Mouse (Mus musculus) adipose tissue, adult 10 weeks (tissue): ENCODE results near the gene Sugp1. TPM values are rescaled to one million over a fixed set of nuclear protein-coding genes. Genes with fewer than 3 reads are reported as not detected.

ENCODE experiments used
- polyA plus RNA-seq: library from polyadenylated mRNA; stranded (reverse); fragments of 350-450 nt; fragmentation: Illumina TruSeq; extraction: RNeasy Lipid Tissue Mini Kit (QIAGEN cat#74804); gene quantifications from one replicate; pipeline ENCODE4 v1.2.3, GENCODE M21; 2014; ENCODE audit warnings: low read depth, low replicate concordance

The Sugp1 gene
- polyA plus RNA-seq = 23.3 TPM

GRCm38 (mm10) chr8:70042583-70043455 lies at the start of gene Sugp1, which contains the start of gene Mau2:
TSS of gene Sugp1 (plus strand) at chr8:70042813.
TSS of gene Mau2 (minus strand) at chr8:70042734.

GRCm38 (mm10) chr8:69995776-69996588 lies 46.6 kb upstream of the Sugp1 start, which contains the start of gene Gatad2a:
TSS of gene Gatad2a (minus strand) at chr8:69996384.

GRCm38 (mm10) chr8:70072441-70073069 lies 29.9 kb downstream of the Sugp1 start, which contains the start of gene Tm6sf2:
TSS of gene Tm6sf2 (plus strand) at chr8:70072924.

GRCm38 (mm10) chr8:70083285-70083684 lies 40.7 kb downstream of the Sugp1 start, which contains the start of gene Hapln4:
TSS of gene Hapln4 (plus strand) at chr8:70083457.

GRCm38 (mm10) chr8:70120667-70121066 lies 78.1 kb downstream of the Sugp1 start, which contains the start of gene Ncan:
TSS of gene Ncan (minus strand) at chr8:70120873.

Other genes starting within 250 kb of the Sugp1 start
- gene Gmip, start 234.1 kb upstream of the Sugp1 start, polyA plus RNA-seq = 13.0 TPM
- gene Lpar2, start 220.4 kb upstream of the Sugp1 start, polyA plus RNA-seq = 1.9 TPM
- 6.2 TPM for gene Pbx4, start 210.3 kb upstream of the Sugp1 start, polyA plus RNA-seq
- 0.38 TPM for gene Cilp2, start 155.1 kb upstream of the Sugp1 start, polyA plus RNA-seq
- 9.8 TPM for gene Tssk6, start 140.6 kb upstream of the Sugp1 start, polyA plus RNA-seq
- 118 TPM for gene Ndufa13, start 140.3 kb upstream of the Sugp1 start, polyA plus RNA-seq
- 1.6 TPM for gene Yjefn3, start 140.1 kb upstream of the Sugp1 start, polyA plus RNA-seq
- 41.1 TPM for gene Gatad2a, start 46.4 kb upstream of the Sugp1 start, polyA plus RNA-seq
- 33.6 TPM for gene Mau2, start 79 bp upstream of the Sugp1 start, polyA plus RNA-seq
- gene Tm6sf2, start 30.1 kb downstream of the Sugp1 start, polyA plus RNA-seq = 0.68 TPM
- gene Hapln4, start 40.6 kb downstream of the Sugp1 start, polyA plus RNA-seq = 0.10 TPM
- 0.21 TPM for gene Ncan, start 78.1 kb downstream of the Sugp1 start, polyA plus RNA-seq
- gene Nr2c2ap, start 88.5 kb downstream of the Sugp1 start, polyA plus RNA-seq = 17.3 TPM
- gene Rfxank, start 96.3 kb downstream of the Sugp1 start, polyA plus RNA-seq = 13.1 TPM
- 57.0 TPM for gene Borcs8, start 96.7 kb downstream of the Sugp1 start, polyA plus RNA-seq
- 0.40 TPM for gene Mef2b, start 96.9 kb downstream of the Sugp1 start, polyA plus RNA-seq
- 44.5 TPM for gene Tmem161a, start 129.5 kb downstream of the Sugp1 start, polyA plus RNA-seq
- 28.3 TPM for gene Slc25a42, start 169.5 kb downstream of the Sugp1 start, polyA plus RNA-seq
- gene Sugp2, start 191.4 kb downstream of the Sugp1 start, polyA plus RNA-seq = 30.9 TPM
- gene Armc6, start 191.7 kb downstream of the Sugp1 start, polyA plus RNA-seq = 7.3 TPM
- gene Homer3, start 240.0 kb downstream of the Sugp1 start, polyA plus RNA-seq = 43.4 TPM